Mouse (Mus musculus) monocyte, adult 59 days (primary cell): ENCODE measurements around the gene Gm4513. TPM values are rescaled to one million over a fixed set of nuclear protein-coding genes. Genes with fewer than 3 reads are reported as not detected.

Experiments used
- total RNA-seq, 2 experiments: library from RNA; stranded (reverse); gene quantifications; one replicate each; pipeline ENCODE4 v1.2.4; 2023

The Gm4513 gene
- not detected for total RNA-seq

GRCm38 (mm10) chr7:20598921-20599320, at the start of gene Gm4513:
Gm4513 (minus strand) TSS chr7:20599021.

GRCm38 (mm10) chr7:20576141-20576540, 22.7 kb downstream of the Gm4513 start, which contains the start of gene Gm4141:
Gm4141 (minus strand) TSS chr7:20576241.

DNA sequence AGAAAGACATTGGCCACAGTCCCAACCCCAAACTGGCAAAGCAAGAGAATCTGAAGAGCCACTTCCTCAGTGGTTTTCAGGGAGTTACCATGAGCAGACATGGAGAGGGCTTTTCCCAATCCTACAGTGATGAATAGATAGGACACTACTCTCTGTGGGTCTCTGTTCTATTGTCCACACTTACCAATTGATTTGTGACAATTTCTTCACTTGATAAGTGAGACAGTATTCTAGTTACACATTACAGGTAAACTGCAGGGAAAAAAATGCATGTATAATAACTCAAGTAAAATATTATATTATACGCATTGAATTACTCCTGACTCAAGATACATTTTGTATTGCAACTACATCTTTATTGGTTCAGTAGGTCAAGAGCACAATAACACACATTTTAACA, 53.2 kb downstream of the Gm4513 start, which contains the start of gene Gm5726:
Gene Gm5726, minus strand, starts transcription at position 101 of the 400 bp plus-strand sequence.

Other genes starting within 250 kb of the Gm4513 start
- not detected for gene Gm5728, start 223.6 kb downstream of the Gm4513 start, total RNA-seq
- gene Vmn1r100, start 181.1 kb downstream of the Gm4513 start, total RNA-seq: not detected
- gene Vmn1r101, start 156.4 kb downstream of the Gm4513 start, total RNA-seq: not detected
- gene Gm10670, start 124.1 kb downstream of the Gm4513 start, total RNA-seq: not detected
- not detected for gene Vmn1r103, start 88.5 kb downstream of the Gm4513 start, total RNA-seq
- not detected for gene Vmn1r104, start 65.2 kb downstream of the Gm4513 start, total RNA-seq
- not detected for gene Gm5726, start 53.3 kb downstream of the Gm4513 start, total RNA-seq
- gene Gm4141, start 22.8 kb downstream of the Gm4513 start, total RNA-seq: not detected
- not detected for gene Vmn1r107, start 69.9 kb upstream of the Gm4513 start, total RNA-seq
- gene Vmn1r111, start 104.2 kb upstream of the Gm4513 start, total RNA-seq: not detected
- gene Gm10668, start 131.6 kb upstream of the Gm4513 start, total RNA-seq: not detected
- not detected for gene Vmn1r112, start 172.2 kb upstream of the Gm4513 start, total RNA-seq
- gene Vmn1r113, start 188.3 kb upstream of the Gm4513 start, total RNA-seq: not detected
- gene Vmn1r114, start 213.2 kb upstream of the Gm4513 start, total RNA-seq: not detected
- gene Vmn1r115, start 246.0 kb upstream of the Gm4513 start, total RNA-seq: not detected